Mouse (Mus musculus): ENCODE measurements around the gene Cckar. TPM values are rescaled to one million over a fixed set of nuclear protein-coding genes. Genes with fewer than 3 reads are reported as not detected.
"Not testable (repeated sequence)": the region's sequence is repeated elsewhere in the genome, so short reads cannot be mapped to it uniquely, and the experiment has no call there.

Cckar gene
- total RNA-seq, 4 experiments from 2014 or later = 0.28 to 0.77 (median 0.43) TPM; not detected in 1

- DNase-seq (ENCODE audit: low spot score in 2 of 2) = not testable (repeated sequence)
These were observed 33.9 kb downstream of the Cckar start for GRCm38 (mm10) chr5:53673493-53674150.

GRCm38 (mm10) chr5:53672352-53672751, 35.2 kb downstream of the Cckar start:
- DNase-seq (ENCODE audit: low spot score in 2 of 2) = peak; percentile 21 to 31

GRCm38 (mm10) chr5:53671507-53671906, 36.0 kb downstream of the Cckar start:
- DNase-seq (ENCODE audit: low spot score in 2 of 2) = no peak

GRCm38 (mm10) chr5:53670321-53670938, 37.1 kb downstream of the Cckar start:
- no peak for DNase-seq (ENCODE audit: low spot score in 2 of 2)

- no peak for DNase-seq (ENCODE audit: low spot score in 2 of 2)
These were observed 39.5 kb downstream of the Cckar start for GRCm38 (mm10) chr5:53668021-53668420.

- no peak for DNase-seq (ENCODE audit: low spot score in 2 of 2)
These were observed 43.8 kb downstream of the Cckar start for GRCm38 (mm10) chr5:53663665-53664064.

- no peak for DNase-seq (ENCODE audit: low spot score in 2 of 2)
These were observed 45.1 kb downstream of the Cckar start for GRCm38 (mm10) chr5:53662413-53662812.

- no peak for DNase-seq (ENCODE audit: low spot score in 2 of 2)
These were observed 46.0 kb downstream of the Cckar start for GRCm38 (mm10) chr5:53661508-53661907.

GRCm38 (mm10) chr5:53657925-53658324, 49.6 kb downstream of the Cckar start:
- DNase-seq (ENCODE audit: low spot score in 2 of 2) = no peak

- DNase-seq (ENCODE audit: low spot score in 2 of 2) = no peak
These were observed 50.9 kb downstream of the Cckar start for GRCm38 (mm10) chr5:53656596-53656995.

Other genes with a start within 250 kb of the Cckar start
- 10 to 100 TPM; 24.7 to 33.8 (median 28.9) TPM for gene Rbpj, start 241.6 kb downstream of the Cckar start, total RNA-seq (2022)
- gene Tbc1d19, start 101.9 kb upstream of the Cckar start, total RNA-seq (2022) = 10 to 100 TPM; 42.6 to 57.3 (median 48.4) TPM

All from left cerebral cortex, adult 8-10 months (tissue).